Mouse (Mus musculus) heart, embryonic 14.5 days (tissue): ENCODE measurements around the gene Palld. TPM values are rescaled to one million over a fixed set of nuclear protein-coding genes. Genes with fewer than 3 reads are reported as not detected.

Experiments
- ATAC-seq: fragments of 200-750 bp; cut with Nextera tagmentation; 2 replicates; pipeline ENCODE4 v1.8.0; 2017; ENCODE audit warnings: low read depth, moderate TSS enrichment; ENCODE audit not compliant: insufficient number of reproducible peaks, insufficient read depth, low FRiP score
- H3K27ac ChIP-seq, 2 experiments: fragments of 200-500 bp in 1 of 2; fragments of 300-500 bp in 1 of 2; sonication (generic) in 1 of 2; replicated peaks in 1 of 2; 2 replicates each; pipeline ENCODE4 v1.5.1; 2012 to 2014; ENCODE audit warnings: low read depth in 2 of 2, low read length in 2 of 2, control low read depth in 1 of 2, mild to moderate bottlenecking in 1 of 2, mixed read lengths in 1 of 2; ENCODE audit not compliant: control insufficient read depth in 1 of 2, insufficient read depth in 1 of 2
- H3K27me3 ChIP-seq: fragments of 300-500 bp; sonication (generic); 2 replicates; pipeline ENCODE4 v1.6.1; 2014; ENCODE audit warnings: mild to moderate bottlenecking, low read length, control low read depth; ENCODE audit not compliant: control insufficient read depth, insufficient read depth
- H3K36me3 ChIP-seq: fragments of 300-500 bp; sonication (generic); 2 replicates; pipeline ENCODE4 v1.6.1; 2014; ENCODE audit warnings: mild to moderate bottlenecking, control low read depth, low read length, mixed read lengths; ENCODE audit not compliant: control insufficient read depth, insufficient read depth
- H3K4me1 ChIP-seq, 2 experiments: fragments of 200-500 bp in 1 of 2; fragments of 300-500 bp in 1 of 2; sonication (generic) in 1 of 2; 2 replicates each; pipeline ENCODE4 v1.6.1; 2012 to 2014; ENCODE audit warnings: low read length in 2 of 2, control low read depth in 1 of 2, mixed read lengths in 1 of 2; ENCODE audit not compliant: control insufficient read depth in 2 of 2, insufficient read depth in 2 of 2
- H3K4me2 ChIP-seq: fragments of 300-500 bp; sonication (generic); 2 replicates; pipeline ENCODE4 v1.6.1; 2014; ENCODE audit warnings: mild to moderate bottlenecking, low read length
- H3K4me3 ChIP-seq, 2 experiments: fragments of 200-500 bp in 1 of 2; fragments of 300-500 bp in 1 of 2; sonication (generic) in 1 of 2; 2 replicates each; pipeline ENCODE4 v1.5.1; 2012 to 2014; ENCODE audit warnings: low read length in 2 of 2, mild to moderate bottlenecking in 2 of 2, control low read depth in 1 of 2, low read depth in 1 of 2, moderate library complexity in 1 of 2; ENCODE audit not compliant: control insufficient read depth in 1 of 2, insufficient read depth in 1 of 2
- H3K9ac ChIP-seq: fragments of 300-500 bp; sonication (generic); 2 replicates; pipeline ENCODE4 v1.6.1; 2014; ENCODE audit warnings: mild to moderate bottlenecking, low read length
- H3K9me3 ChIP-seq: fragments of 300-500 bp; sonication (generic); 2 replicates; pipeline ENCODE4 v1.6.1; 2016; ENCODE audit warnings: low read length, control low read depth; ENCODE audit not compliant: control insufficient read depth
- WGBS: fragments of 180-500 bp; shearing (Covaris S2); extraction: QIAGEN DNeasy Blood & Tissue Kit; methylation state at CpG from one replicate; pipeline ENCODE4 v1.1.7; 2014; 5-methylcytosine and 5-hydroxymethylcytosine counted together
- polyA plus RNA-seq: library from polyadenylated mRNA; unstranded; fragments of >200 nt; fragmentation: Nextera tagmentation; extraction: Ambion mirVana; gene quantifications from 2 replicates; pipeline ENCODE4 v1.2.1, GENCODE M21; 2014

Gene Palld
- polyA plus RNA-seq, 1 experiment from 2014 or later: 187 TPM

DNA sequence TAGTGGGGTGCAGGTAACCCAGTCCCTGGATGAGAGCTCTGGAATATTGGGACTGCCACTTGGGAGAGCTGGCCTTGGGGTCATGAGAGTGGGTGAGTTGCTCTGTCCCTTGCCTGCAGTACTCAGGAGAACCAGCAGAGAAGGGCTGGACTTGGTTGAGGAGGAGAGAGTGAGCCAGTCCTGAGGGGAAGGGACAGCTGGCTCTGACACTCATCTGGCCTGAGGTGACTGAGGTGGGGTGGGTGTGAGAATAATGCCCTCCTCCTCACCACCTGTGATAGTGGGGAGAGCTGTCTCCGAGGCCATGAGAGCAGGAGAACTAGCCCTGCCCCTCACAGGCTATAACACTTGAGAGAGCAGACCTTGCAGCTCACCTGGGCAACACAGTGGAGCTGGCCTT lies 5.1 kb downstream of the Palld start:
- peak overlapping the region; percentile 71 for H3K4me2 ChIP-seq
- H3K4me3 ChIP-seq: peak overlapping the region in 1 of 2 experiments; percentile 11; a peak in 1 of 4 replicates
- 40% methylated on average over 1 of the region's 1 CpGs for WGBS
- peak overlapping the region; percentile 28; the same call in 1 of the 2 replicates for H3K9ac ChIP-seq
- H3K27ac ChIP-seq: peak overlapping the region; percentile 6 to 45; a peak in 3 of 4 replicates
- H3K9me3 ChIP-seq: no peaks in the 10 kb centered on the region
- H3K36me3 ChIP-seq: peaks cover 30% of the 10 kb centered on the region
- H3K27me3 ChIP-seq: no peaks in the 10 kb centered on the region
- ATAC-seq: no peak
- H3K4me1 ChIP-seq: peaks cover 12 to 23% of the 10 kb centered on the region in 2 experiments

DNA sequence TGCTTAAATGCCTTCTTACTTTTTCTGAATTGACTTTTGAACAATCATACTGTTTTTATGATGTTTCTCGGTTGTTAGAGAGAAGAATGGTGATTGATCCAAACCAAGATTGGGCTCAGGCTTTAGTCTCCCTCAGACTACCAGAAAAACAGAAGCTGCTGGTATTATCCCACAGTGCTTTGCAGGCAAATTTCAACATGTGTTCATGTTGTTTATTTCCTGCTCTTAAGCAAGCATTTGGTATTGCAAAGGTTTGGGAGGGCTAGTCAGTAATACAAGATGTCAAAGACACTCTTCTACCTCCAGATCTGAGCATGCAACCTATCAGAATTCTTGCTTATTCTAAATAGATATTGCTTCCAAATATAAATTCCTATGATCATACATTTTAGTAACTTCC lies 5.7 kb downstream of the Palld start:
- H3K4me1 ChIP-seq: peaks cover 12 to 23% of the 10 kb centered on the region in 2 experiments
- H3K36me3 ChIP-seq: peaks cover 31% of the 10 kb centered on the region
- H3K27ac ChIP-seq: no peak overlapping the region
- H3K4me2 ChIP-seq: peak overlapping the region; percentile 42
- no peaks in the 10 kb centered on the region for H3K27me3 ChIP-seq
- ATAC-seq: no peak
- no peak overlapping the region for H3K9ac ChIP-seq
- H3K9me3 ChIP-seq: no peaks in the 10 kb centered on the region
- H3K4me3 ChIP-seq: no peak overlapping the region
- WGBS: 79% methylated on average over 1 of the region's 1 CpGs

DNA sequence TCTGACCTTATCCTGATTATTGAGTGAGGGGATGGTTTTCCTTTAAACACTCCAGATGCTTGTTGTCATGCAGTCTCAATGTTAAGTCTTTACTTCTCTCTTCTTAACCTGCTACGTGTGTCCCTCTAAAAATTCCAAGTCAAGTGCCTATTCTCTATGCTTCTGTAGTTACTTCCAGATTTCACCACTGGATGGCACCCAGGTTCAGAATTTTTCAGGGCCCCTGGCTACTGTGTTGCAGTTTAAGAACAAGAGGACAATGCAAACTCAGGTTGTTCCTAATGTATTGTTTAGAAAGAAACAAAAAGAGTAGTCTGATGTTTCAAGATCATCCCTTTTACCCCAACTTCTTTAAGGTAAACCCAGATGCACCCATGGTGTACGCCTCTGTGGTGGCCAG lies 8.4 kb downstream of the Palld start:
- H3K4me1 ChIP-seq: peaks cover 12 to 23% of the 10 kb centered on the region in 2 experiments
- no peak overlapping the region; a peak in 1 of 4 replicates for H3K27ac ChIP-seq
- H3K4me3 ChIP-seq: no peak overlapping the region
- WGBS: 43% methylated on average over 2 of the region's 2 CpGs
- peaks cover 24% of the 10 kb centered on the region for H3K36me3 ChIP-seq
- ATAC-seq: no peak
- H3K9me3 ChIP-seq: no peaks in the 10 kb centered on the region
- no peak overlapping the region for H3K4me2 ChIP-seq
- no peaks in the 10 kb centered on the region for H3K27me3 ChIP-seq
- H3K9ac ChIP-seq: no peak overlapping the region

DNA sequence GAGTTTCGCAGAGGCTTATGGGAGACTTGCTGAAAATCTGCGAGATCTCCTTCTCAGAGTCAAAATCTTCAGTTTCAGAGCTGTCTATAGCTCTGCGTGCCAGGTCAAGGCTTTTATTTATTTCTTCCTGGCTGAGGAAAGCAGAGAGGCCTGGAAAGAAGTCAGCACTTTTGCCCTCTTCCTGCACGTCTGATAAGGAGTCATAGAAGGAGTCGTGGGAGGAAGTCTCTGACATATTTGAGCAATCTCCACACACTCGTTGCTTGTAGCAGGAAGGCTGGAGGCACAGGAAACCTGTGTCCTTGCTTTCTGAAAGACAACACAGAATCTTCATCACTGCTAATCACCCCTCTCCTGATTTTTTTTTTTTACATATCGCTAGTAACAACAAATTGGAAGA lies 24.9 kb downstream of the Palld start:
- Histone ChIP-seq H3K27ac (peak overlapping the region in 1 of 2 experiments; percentile 10; a peak in 1 of 4 replicates), H3K9me3 (no peaks in the 10 kb centered on the region), H3K9ac (no peak overlapping the region; the same call in 1 of the 2 replicates), H3K4me1 (peaks cover 7 to 9% of the 10 kb centered on the region in 2 experiments; a peak in 3 of 4 replicates), H3K27me3 (no peaks in the 10 kb centered on the region), H3K36me3 (peaks cover 55% of the 10 kb centered on the region), H3K4me2 (peak overlapping the region; percentile 30), H3K4me3 (no peak overlapping the region)
- WGBS: 40% methylated on average over 7 of the region's 7 CpGs
- no peak for ATAC-seq

DNA sequence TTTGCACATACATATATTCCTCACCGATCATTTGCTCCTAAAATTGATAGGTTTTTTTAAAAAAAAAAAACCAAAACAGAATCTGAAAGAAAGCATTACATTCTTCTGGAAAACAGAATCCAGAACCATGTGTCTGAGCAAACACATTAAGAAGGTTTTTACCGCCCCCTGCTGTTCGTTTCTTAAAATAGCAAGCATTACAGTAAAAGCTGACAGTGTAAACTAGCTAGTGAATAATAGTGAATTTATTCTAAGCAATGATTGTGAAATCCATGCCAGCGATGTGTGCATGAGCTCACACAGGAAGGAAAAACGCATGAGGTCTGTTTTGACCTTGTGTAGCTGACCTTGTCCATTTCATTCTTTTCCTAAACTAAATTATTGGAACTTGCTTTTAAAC lies 27.2 kb downstream of the Palld start:
- H3K4me3 ChIP-seq: no peak overlapping the region
- H3K4me2 ChIP-seq: no peak overlapping the region
- peaks cover 63% of the 10 kb centered on the region for H3K36me3 ChIP-seq
- 13% methylated on average over 5 of the region's 5 CpGs for WGBS
- H3K4me1 ChIP-seq: peaks cover 6 to 7% of the 10 kb centered on the region in 2 experiments; a peak in 3 of 4 replicates
- no peak overlapping the region for H3K27ac ChIP-seq
- no peak for ATAC-seq
- H3K9me3 ChIP-seq: no peaks in the 10 kb centered on the region
- H3K27me3 ChIP-seq: no peaks in the 10 kb centered on the region
- H3K9ac ChIP-seq: no peak overlapping the region

DNA sequence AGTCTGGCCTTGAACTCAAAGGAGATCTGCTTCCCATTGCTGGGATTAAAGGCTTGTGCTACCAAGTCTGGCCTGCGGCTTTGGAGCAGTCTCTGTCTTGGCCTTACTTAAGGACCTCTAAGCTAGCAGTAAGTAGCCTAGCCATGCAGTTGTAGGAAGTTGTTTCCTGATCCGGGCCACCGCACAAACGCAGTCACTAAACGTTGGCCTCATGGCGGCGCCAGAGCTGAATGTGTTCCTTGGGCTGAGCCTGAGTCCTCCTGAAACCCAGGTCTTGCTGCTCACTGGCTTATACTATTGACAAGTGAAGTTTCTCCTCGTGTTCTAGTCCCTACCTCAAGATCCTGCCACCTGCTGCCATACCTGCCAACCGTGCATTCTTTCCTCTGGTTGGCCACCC lies 28.5 kb downstream of the Palld start:
- 51% methylated on average over 9 of the region's 9 CpGs for WGBS
- Histone ChIP-seq H3K27me3 (no peaks in the 10 kb centered on the region), H3K9ac (no peak overlapping the region), H3K4me2 (no peak overlapping the region), H3K9me3 (no peaks in the 10 kb centered on the region), H3K36me3 (peaks cover 59% of the 10 kb centered on the region), H3K4me3 (no peak overlapping the region), H3K27ac (no peak overlapping the region), H3K4me1 (peaks cover 6 to 7% of the 10 kb centered on the region in 2 experiments; a peak in 3 of 4 replicates)
- no peak for ATAC-seq

DNA sequence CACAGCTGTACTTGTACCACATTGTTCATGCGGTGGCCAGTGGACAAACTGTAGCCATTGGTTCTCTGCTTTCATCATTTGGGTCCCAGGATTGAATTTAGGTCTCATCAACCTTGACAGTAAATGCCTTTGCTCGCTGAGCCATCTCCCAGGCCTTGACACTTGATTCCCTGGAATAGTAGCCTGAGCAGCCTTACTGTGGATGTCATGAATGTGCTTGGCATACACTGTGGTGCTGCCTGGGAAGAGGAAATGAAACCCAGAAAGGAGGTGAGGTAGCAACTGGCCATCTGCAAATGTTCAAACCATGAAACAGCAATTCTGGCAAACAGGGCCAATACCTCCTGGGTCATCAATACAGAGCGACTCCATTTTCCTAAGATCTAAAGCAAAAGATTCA lies 34.0 kb downstream of the Palld start:
- ATAC-seq: no peak
- peaks cover 53% of the 10 kb centered on the region for H3K36me3 ChIP-seq
- no peak overlapping the region for H3K4me2 ChIP-seq
- H3K4me3 ChIP-seq: no peak overlapping the region
- H3K4me1 ChIP-seq: peaks cover 0 to 2% of the 10 kb centered on the region in 2 experiments; a peak in 1 of 4 replicates
- no peaks in the 10 kb centered on the region for H3K27me3 ChIP-seq
- H3K9me3 ChIP-seq: no peaks in the 10 kb centered on the region
- H3K27ac ChIP-seq: no peak overlapping the region
- no peak overlapping the region for H3K9ac ChIP-seq
- WGBS: 89% methylated on average over 3 of the region's 3 CpGs

DNA sequence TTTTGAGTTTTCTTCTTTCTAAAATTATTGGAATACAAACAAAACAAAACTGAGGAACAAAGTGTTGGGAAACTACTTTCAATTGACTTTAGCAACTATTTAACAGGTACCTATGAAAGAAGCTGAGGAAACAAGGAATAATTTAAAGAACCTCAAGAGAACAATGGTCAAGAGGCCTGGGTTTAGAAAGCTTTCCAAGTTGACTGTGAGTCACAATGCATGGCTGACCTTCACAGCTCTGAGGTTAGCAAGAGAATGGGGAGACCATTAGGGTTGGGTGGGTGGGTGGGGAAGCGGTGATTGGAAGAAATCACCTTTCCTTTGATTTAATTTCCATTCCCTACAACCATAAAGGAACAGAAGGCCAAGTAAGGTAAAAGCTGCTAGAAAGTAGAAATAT lies 35.6 kb downstream of the Palld start:
- Histone ChIP-seq H3K27me3 (no peaks in the 10 kb centered on the region), H3K9ac (no peak overlapping the region), H3K4me1 (peaks cover 0 to 2% of the 10 kb centered on the region in 2 experiments; a peak in 1 of 4 replicates), H3K4me3 (no peak overlapping the region), H3K4me2 (no peak overlapping the region), H3K27ac (no peak overlapping the region), H3K36me3 (peaks cover 49% of the 10 kb centered on the region), H3K9me3 (no peaks in the 10 kb centered on the region)
- 95% methylated on average over 1 of the region's 1 CpGs for WGBS
- no peak for ATAC-seq
